Mouse (Mus musculus) stomach, postnatal 0 days (tissue): ENCODE results near the gene Pkd1. TPM values are rescaled to one million over a fixed set of nuclear protein-coding genes. Genes with fewer than 3 reads are reported as not detected.
A peak's percentile ranks its signal among the peaks of the same experiment; 100 is the strongest.

Experiments
- ATAC-seq: fragments of 200-750 bp; cut with Nextera tagmentation; 2 replicates; pipeline ENCODE4 v1.8.0; 2017; ENCODE audit not compliant: low FRiP score, low TSS enrichment
- DNase-seq: peaks from one replicate; pipeline ENCODE4 v3.0.0-alpha.2; 2016; ENCODE audit warnings: low spot score
- H3K27ac ChIP-seq: fragments of 300-500 bp; sonication (generic); replicated peaks from 2 replicates; pipeline ENCODE4 v1.5.1; 2014; ENCODE audit warnings: mild to moderate bottlenecking, control low read depth
- H3K27me3 ChIP-seq: fragments of 300-500 bp; sonication (generic); 2 replicates; pipeline ENCODE4 v1.6.1; 2014; ENCODE audit warnings: low read length; ENCODE audit not compliant: control insufficient read depth, insufficient read depth
- H3K36me3 ChIP-seq: fragments of 300-500 bp; sonication (generic); 2 replicates; pipeline ENCODE4 v1.6.1; 2014; ENCODE audit warnings: low read length, mixed read lengths; ENCODE audit not compliant: control insufficient read depth, insufficient read depth
- H3K4me1 ChIP-seq: fragments of 300-500 bp; sonication (generic); replicated peaks from 2 replicates; pipeline ENCODE4 v1.6.1; 2014; ENCODE audit warnings: antibody characterized with exemption; ENCODE audit not compliant: control insufficient read depth, insufficient read depth
- H3K4me2 ChIP-seq: fragments of 300-500 bp; sonication (generic); replicated peaks from 2 replicates; pipeline ENCODE4 v1.6.1; 2014; ENCODE audit warnings: low read depth, mild to moderate bottlenecking, control low read depth, moderate library complexity
- H3K4me3 ChIP-seq: fragments of 300-500 bp; sonication (generic); 2 replicates; pipeline ENCODE4 v1.5.1; 2014; ENCODE audit warnings: low read depth, low read length, control low read depth
- H3K9ac ChIP-seq: fragments of 300-500 bp; sonication (generic); 2 replicates; pipeline ENCODE4 v1.6.1; 2014; ENCODE audit warnings: mild to moderate bottlenecking, low read length, control low read depth, mixed read lengths
- H3K9me3 ChIP-seq: fragments of 300-500 bp; sonication (generic); 2 replicates; pipeline ENCODE4 v1.6.1; 2016; ENCODE audit warnings: low read length; ENCODE audit not compliant: control insufficient read depth
- CTCF ChIP-seq: IDR thresholded peaks from 2 replicates; pipeline ENCODE4 v1.5.1; 2016; ENCODE audit warnings: antibody characterized with exemption, low read depth, mild to moderate bottlenecking, moderate library complexity
- EP300 ChIP-seq: optimal IDR thresholded peaks from 2 replicates; pipeline ENCODE3; 2016; ENCODE audit warnings: antibody characterized with exemption
- WGBS: fragments of 180-500 bp; shearing (Covaris S2); extraction: QIAGEN DNeasy Blood & Tissue Kit; methylation state at CpG from one replicate; pipeline ENCODE4 v1.1.7; 2014; 5-methylcytosine and 5-hydroxymethylcytosine counted together
- polyA plus RNA-seq: library from polyadenylated mRNA; unstranded; fragments of >200 nt; fragmentation: Nextera tagmentation; extraction: Ambion mirVana; gene quantifications from 2 replicates; pipeline ENCODE4 v1.2.1, GENCODE M21; 2015

Pkd1 gene
- polyA plus RNA-seq, 1 experiment from 2014 or later, result 12.3 TPM

DNA sequence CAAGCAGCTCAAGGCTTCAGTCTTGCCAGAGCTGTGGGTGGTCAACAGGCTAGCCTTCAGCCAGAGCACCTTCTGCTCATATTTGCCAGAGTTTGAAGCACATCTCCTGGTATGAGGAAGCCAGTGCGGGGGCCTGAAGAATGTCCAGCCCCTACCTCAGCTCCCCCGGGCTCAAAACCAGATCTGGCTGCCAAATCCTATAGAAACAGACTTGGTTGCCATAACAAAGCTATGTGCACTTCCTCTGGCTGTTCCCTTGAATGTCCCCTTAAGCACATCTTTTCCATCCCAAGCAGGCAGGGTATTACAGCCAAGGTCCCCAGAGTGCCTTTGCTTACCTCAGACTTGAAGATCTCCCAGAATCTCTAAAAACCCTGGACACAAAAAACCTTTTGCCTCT lies 24.9 kb upstream of the Pkd1 start:
- no peak for ATAC-seq
- H3K4me1 ChIP-seq, result peaks cover 8% of the 10 kb centered on the region
- DNase-seq, result no peak

DNA sequence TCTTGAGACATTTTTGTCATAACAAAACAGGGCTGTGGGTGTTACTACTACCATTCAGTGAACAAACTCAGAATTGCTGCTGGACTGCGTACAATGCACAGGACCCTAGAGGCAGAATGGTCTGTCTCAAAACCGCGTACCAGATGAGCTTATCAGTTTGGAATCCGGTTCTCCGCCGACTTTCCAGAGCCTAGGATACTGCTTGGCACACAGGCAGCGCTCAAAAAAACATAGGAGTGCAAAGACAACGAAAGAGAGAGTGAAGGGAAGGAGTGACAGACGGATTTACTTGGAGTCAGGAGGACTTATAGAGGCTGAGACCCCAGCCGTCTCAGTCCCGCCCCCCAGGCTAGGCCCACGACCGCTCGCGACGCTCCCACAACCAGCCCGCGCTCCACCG lies 22.3 kb upstream of the Pkd1 start:
- Histone ChIP-seq H3K27ac (peak overlapping the region; percentile 87), H3K4me3 (peak overlapping the region; percentile 91), H3K4me2 (peak overlapping the region; percentile 62), H3K36me3 (peaks cover 3% of the 10 kb centered on the region; the same call in 1 of the 2 replicates), H3K4me1 (peaks cover 13% of the 10 kb centered on the region), H3K27me3 (no peaks in the 10 kb centered on the region), H3K9ac (peak overlapping the region; percentile 89), H3K9me3 (no peaks in the 10 kb centered on the region)
- WGBS, result 1% methylated on average over 19 of the region's 19 CpGs
- TF ChIP-seq EP300, result no peak
- TF ChIP-seq CTCF, result no peak
- no peak for ATAC-seq
- DNase-seq, result no peak

More for the DNA sequence above, 24.9 kb upstream of the Pkd1 start:
- no peak overlapping the region for H3K4me3 ChIP-seq
- H3K27ac ChIP-seq, result peak overlapping the region; percentile 35; the same call in 1 of the 2 replicates
- peak overlapping the region; percentile 41; the same call in 1 of the 2 replicates for H3K9ac ChIP-seq
- no peaks in the 10 kb centered on the region for H3K27me3 ChIP-seq
- WGBS, result 57% methylated on average over 2 of the region's 2 CpGs
- no peaks in the 10 kb centered on the region for H3K9me3 ChIP-seq
- no peak overlapping the region for H3K4me2 ChIP-seq
- no peaks in the 10 kb centered on the region; the same call in 1 of the 2 replicates for H3K36me3 ChIP-seq
- TF ChIP-seq EP300, result no peak
- TF ChIP-seq CTCF, result no peak

DNA sequence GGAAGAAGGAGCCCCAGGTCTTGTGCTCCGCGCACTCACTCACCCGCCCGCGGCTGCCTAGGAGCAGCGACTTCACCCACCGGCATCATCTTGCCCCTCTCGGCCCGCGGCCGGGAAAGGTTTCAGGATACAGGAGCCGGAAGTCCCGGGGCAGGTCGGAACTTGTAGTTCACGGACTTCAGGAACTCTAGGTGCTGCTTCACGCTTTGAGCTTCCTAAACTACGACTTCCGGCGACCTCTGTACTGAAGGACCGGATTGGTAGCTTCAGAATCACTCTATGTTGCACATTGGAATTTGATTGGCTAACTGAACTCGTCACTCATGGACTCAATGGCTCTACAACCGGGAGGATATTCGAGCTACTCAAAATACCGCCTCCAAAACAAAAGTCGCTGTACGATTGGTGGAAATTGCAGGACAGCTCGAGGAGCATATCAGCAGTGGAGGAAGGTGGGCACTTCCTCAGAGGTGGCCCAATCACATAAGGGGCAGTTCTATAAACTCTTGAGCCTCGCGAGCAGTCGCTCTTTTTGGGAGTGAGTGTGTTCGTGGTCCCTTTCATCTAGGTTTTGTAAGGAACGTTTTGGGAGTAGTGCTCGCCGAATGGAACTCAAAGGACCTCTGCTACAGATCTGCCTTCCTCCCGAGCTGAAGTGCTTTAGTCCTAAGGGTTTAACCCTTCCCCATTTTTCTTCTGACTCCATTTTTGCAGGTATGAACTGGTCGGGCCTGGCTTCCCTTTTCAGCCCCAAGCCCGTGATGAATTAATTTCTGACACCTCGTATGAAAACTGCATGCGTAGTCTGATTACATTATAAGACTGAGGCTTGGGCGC lies 21.7 kb upstream of the Pkd1 start, which contains the start of gene Traf7:
TSS of gene Traf7 (minus strand) at position 216 of the 837 bp plus-strand sequence.
- peaks cover 13% of the 10 kb centered on the region for H3K4me1 ChIP-seq
- WGBS, result under 1% methylated on average over 40 of the region's 40 CpGs
- peak within 1 kb of the TSS; percentile 89 for H3K9ac ChIP-seq
- no peak for TF ChIP-seq EP300
- no peak for TF ChIP-seq CTCF
- ATAC-seq, result peak; percentile 99
- H3K36me3 ChIP-seq, result peaks cover 3% of the 10 kb centered on the region; the same call in 1 of the 2 replicates
- H3K9me3 ChIP-seq, result no peaks in the 10 kb centered on the region
- H3K4me3 ChIP-seq, result peak within 1 kb of the TSS; percentile 91
- H3K27ac ChIP-seq, result peak within 1 kb of the TSS; percentile 87
- H3K4me2 ChIP-seq, result peak within 1 kb of the TSS; percentile 62
- H3K27me3 ChIP-seq, result no peaks in the 10 kb centered on the region
- DNase-seq, result peak; percentile 93

DNA sequence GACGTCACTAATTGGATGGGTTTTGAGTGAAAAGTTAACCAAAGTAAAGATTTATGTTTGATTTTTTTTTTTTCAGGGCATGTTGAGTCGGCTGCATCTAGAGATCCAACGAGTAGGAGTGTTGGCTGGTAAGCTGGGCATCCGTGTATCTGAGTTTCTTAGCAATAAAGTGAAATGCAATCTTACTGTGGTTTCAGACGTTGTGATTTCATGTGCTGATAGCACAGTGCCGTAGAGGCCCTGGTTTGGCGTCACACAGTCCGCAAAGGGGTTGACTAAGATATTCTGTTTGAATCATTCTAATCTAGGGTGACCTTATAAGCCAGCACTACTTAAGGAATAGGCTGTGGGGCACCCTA lies 21.1 kb upstream of the Pkd1 start:
- ATAC-seq (no peak), DNase-seq (no peak)
- no peaks in the 10 kb centered on the region for H3K27me3 ChIP-seq
- H3K27ac ChIP-seq, result peak overlapping the region; percentile 81
- peak overlapping the region; percentile 42 for H3K4me3 ChIP-seq
- no peaks in the 10 kb centered on the region for H3K9me3 ChIP-seq
- H3K36me3 ChIP-seq, result peaks cover 3% of the 10 kb centered on the region; the same call in 1 of the 2 replicates
- H3K4me1 ChIP-seq, result peaks cover 13% of the 10 kb centered on the region
- peak overlapping the region; percentile 62 for H3K4me2 ChIP-seq
- TF ChIP-seq CTCF (no peak), EP300 (no peak)
- H3K9ac ChIP-seq, result peak overlapping the region; percentile 64
- 0% methylated on average over 8 of the region's 8 CpGs for WGBS

DNA sequence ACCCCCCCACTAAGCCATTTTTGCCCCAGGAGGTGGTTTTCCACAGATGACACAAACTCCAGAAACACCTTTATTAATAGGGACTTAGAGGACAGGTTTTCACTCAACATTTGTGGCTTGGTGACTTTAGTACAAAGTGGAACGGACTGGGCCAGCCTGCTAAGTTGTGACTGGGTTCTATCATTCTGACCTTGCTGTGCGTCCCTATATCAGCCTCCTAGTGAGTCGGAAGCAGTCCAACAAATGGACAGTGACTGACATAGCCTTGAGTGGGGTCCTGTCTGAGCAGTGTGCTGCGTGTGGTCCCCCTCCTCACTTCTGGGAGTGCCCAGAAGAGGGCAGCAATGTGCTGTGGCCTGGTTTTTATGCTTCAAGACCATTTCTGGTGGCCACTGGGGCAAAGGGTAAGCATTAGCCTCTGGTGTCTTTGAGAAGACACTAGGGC lies 20.6 kb upstream of the Pkd1 start:
- DNase-seq (peak; percentile 67), ATAC-seq (no peak)
- H3K4me1 ChIP-seq, result peaks cover 13% of the 10 kb centered on the region
- H3K4me3 ChIP-seq, result peak overlapping the region; percentile 42
- 0 out of 2 replicates have a peak overlapping the region, but pooled peaks have one; percentile 18 for H3K27ac ChIP-seq
- 2% methylated on average over 4 of the region's 4 CpGs for WGBS
- no peaks in the 10 kb centered on the region for H3K27me3 ChIP-seq
- H3K4me2 ChIP-seq, result peak overlapping the region; percentile 62
- H3K9me3 ChIP-seq, result no peaks in the 10 kb centered on the region
- peak overlapping the region; percentile 64 for H3K9ac ChIP-seq
- TF ChIP-seq CTCF (peak; percentile 92), EP300 (no peak)
- peaks cover 3% of the 10 kb centered on the region; the same call in 1 of the 2 replicates for H3K36me3 ChIP-seq
